24 mouse cellular contexts compared by ENCODE assay signal in the genomic region with DNA sequence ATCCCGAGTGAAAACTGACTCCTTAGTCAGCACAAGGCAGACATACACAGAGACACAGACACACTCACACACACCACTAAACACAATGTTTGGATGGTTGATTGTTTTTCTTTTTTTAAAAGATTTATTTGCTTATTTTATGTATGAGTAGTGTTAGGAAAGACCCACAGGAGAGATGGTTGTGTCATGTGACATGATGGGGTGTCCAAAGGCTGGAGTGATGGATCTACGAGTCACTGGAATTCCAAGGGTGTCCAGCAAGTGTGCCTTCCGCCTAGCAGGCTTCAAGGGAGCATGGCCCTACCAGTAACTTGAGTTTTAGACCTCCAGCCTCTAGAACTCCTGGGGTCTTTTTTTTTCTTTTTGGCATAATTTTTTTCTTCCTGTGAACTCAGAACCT. TPM values are rescaled to one million over a fixed set of nuclear protein-coding genes. Genes with fewer than 3 reads are reported as not detected.
DNase-seq lines count a peak whose midpoint lies in the region; ATAC-seq and TF ChIP-seq lines count a peak whose summit lies in the region.
"Had no signal": no experiment of that assay in that cellular context is flagged by ENCODE, and none has a peak within 500 bp of the region (broad histone marks: within the 10 kb centered on the region; RNA-seq: fewer than 3 reads in every experiment).

No protein-coding gene starts in this region.

- no peak overlapping the region for H3K4me2 ChIP-seq in myocyte (ENCODE audit: low read depth)
- no peak overlapping the region for H3K4me2 ChIP-seq in midbrain, postnatal 0 days (ENCODE audit: low read depth, low read length, poor library complexity, severe bottlenecking)
- H3K4me2 ChIP-seq: embryonic facial prominence, embryonic 12.5 days; forebrain, embryonic 13.5 days; forebrain, embryonic 15.5 days had no signal

- H3K79me2 ChIP-seq in C2C12 (ENCODE audit: control insufficient read depth, insufficient read depth) (peaks cover 30% of the 10 kb centered on the region), myocyte (ENCODE audit: control insufficient read depth, insufficient read depth) (peaks cover 23% of the 10 kb centered on the region)

- H3K27me3 ChIP-seq in C2C12 (ENCODE audit: control insufficient read depth, insufficient read depth, insufficient read length) (no peaks in the 10 kb centered on the region), myocyte (ENCODE audit: control insufficient read depth, insufficient read depth, insufficient read length) (no peaks in the 10 kb centered on the region)
- H3K27me3 ChIP-seq in midbrain, postnatal 0 days (ENCODE audit: insufficient read depth, low read length) = no peaks in the 10 kb centered on the region
- H3K27me3 ChIP-seq in thymus, adult 2 months (ENCODE audit: control insufficient read depth, insufficient read depth, low read length) = no peaks in the 10 kb centered on the region
- H3K27me3 ChIP-seq: embryonic facial prominence, embryonic 12.5 days; forebrain, embryonic 13.5 days; forebrain, embryonic 15.5 days; Patski had no signal

- H3K4me3 ChIP-seq in C2C12 (ENCODE audit: insufficient read depth, poor library complexity, severe bottlenecking) = no peak overlapping the region
- H3K4me3 ChIP-seq in myocyte = no peak overlapping the region
- H3K4me3 ChIP-seq in midbrain, postnatal 0 days (ENCODE audit: low read depth, low read length) = no peak overlapping the region
- no peak overlapping the region for H3K4me3 ChIP-seq in thymus, adult 2 months (ENCODE audit: control insufficient read depth, insufficient read depth, low read length)
- H3K4me3 ChIP-seq: embryonic facial prominence, embryonic 12.5 days; forebrain, embryonic 13.5 days; forebrain, embryonic 15.5 days had no signal

- H3K9me3 ChIP-seq in midbrain, postnatal 0 days (ENCODE audit: low read length) = no peaks in the 10 kb centered on the region
- H3K9me3 ChIP-seq: embryonic facial prominence, embryonic 10.5 days; embryonic facial prominence, embryonic 12.5 days; forebrain, embryonic 13.5 days; forebrain, embryonic 15.5 days had no signal

- H3K36me3 ChIP-seq in C2C12 (ENCODE audit: control insufficient read depth, insufficient read depth) (peaks cover 4% of the 10 kb centered on the region), myocyte (ENCODE audit: control insufficient read depth, insufficient read depth) (no peaks in the 10 kb centered on the region)
- 0 out of 2 replicates have a peak, but pooled peaks cover under 1% of the 10 kb centered on the region for H3K36me3 ChIP-seq in midbrain, postnatal 0 days (ENCODE audit: insufficient read depth, low read length)
- H3K36me3 ChIP-seq in thymus, adult 2 months (ENCODE audit: control insufficient read depth, insufficient read depth, low read length) = no peaks in the 10 kb centered on the region
- H3K36me3 ChIP-seq: embryonic facial prominence, embryonic 10.5 days; embryonic facial prominence, embryonic 12.5 days; forebrain, embryonic 15.5 days had no signal

- TF ChIP-seq POLR2A in myocyte (IDR thresholded peaks at IDR 0.05; ENCODE audit: insufficient read length, low read depth) = no peak
- TF ChIP-seq POLR2A in thymus, adult 2 months (IDR thresholded peaks at IDR 0.05; ENCODE audit: control insufficient read depth, extremely low read depth, insufficient read depth, low read length, poor library complexity) = no peak

- no peak overlapping the region for H3K27ac ChIP-seq in midbrain, postnatal 0 days (ENCODE audit: low read depth, low read length)
- no peak overlapping the region for H3K27ac ChIP-seq in thymus, adult 2 months (ENCODE audit: control insufficient read depth, insufficient read depth, low read length)
- H3K27ac ChIP-seq: embryonic facial prominence, embryonic 10.5 days; embryonic facial prominence, embryonic 12.5 days; forebrain, embryonic 13.5 days; forebrain, embryonic 15.5 days had no signal

- whole genome bisulfite sequencing in midbrain, postnatal 0 days = 82% methylated on average over 3 of the region's 3 CpGs
- WGBS in thymus, adult 2 months = 94% methylated on average over 3 of the region's 3 CpGs

- DNase-seq in 3T3-L1 (ENCODE audit: low read depth, low spot score) = peak; percentile 80
- DNase-seq in midbrain, postnatal 0 days (ENCODE audit: low spot score) = no peak
- no peak for DNase-seq in thymus, adult 2 months
- DNase-seq: adrenal gland, adult 8-10 months; adrenal gland, postnatal 14 days; adrenal gland, postnatal 36 days; cerebellum, adult 11-12 months; cerebellum, adult 2 months; cerebellum, adult 9-11 months; cerebellum, postnatal 14 days; forebrain, postnatal 0 days had no signal

- no peak for TF ChIP-seq CTCF in C2C12 (IDR thresholded peaks at IDR 0.05; ENCODE audit: control insufficient read depth, insufficient read depth, insufficient read length)
- no peak for TF ChIP-seq CTCF in midbrain, postnatal 0 days (IDR thresholded peaks at IDR 0.05)
- no peak for TF ChIP-seq CTCF in thymus, adult 2 months (IDR thresholded peaks at IDR 0.05; ENCODE audit: borderline replicate concordance, control insufficient read depth, extremely low read depth, insufficient read depth, low read length, poor library complexity)

- H3K4me1 ChIP-seq in midbrain, postnatal 0 days (ENCODE audit: insufficient read depth, low read length) = peaks cover 7% of the 10 kb centered on the region
- peaks cover 8% of the 10 kb centered on the region for H3K4me1 ChIP-seq in thymus, adult 2 months (replicated peaks; ENCODE audit: control insufficient read depth, insufficient read depth, low read length)

- peaks cover 9% of the 10 kb centered on the region for H3K79me3 ChIP-seq in C2C12 (ENCODE audit: low read depth)

- H3K9ac ChIP-seq in midbrain, postnatal 0 days (replicated peaks; ENCODE audit: low read length, poor library complexity, severe bottlenecking) = no peak overlapping the region
- H3K9ac ChIP-seq: embryonic facial prominence, embryonic 12.5 days; forebrain, embryonic 13.5 days; forebrain, embryonic 15.5 days; forebrain, postnatal 0 days had no signal

- no peak for ATAC-seq in midbrain, postnatal 0 days (ENCODE audit: low FRiP score)
- ATAC-seq: activated CD4-positive, CD25-positive, alpha-beta regulatory T cell, adult 4 months; forebrain, embryonic 13.5 days; forebrain, embryonic 15.5 days; forebrain, postnatal 0 days; Patski had no signal

- no peak overlapping the region for H3ac ChIP-seq in C2C12 (ENCODE audit: control insufficient read depth, insufficient read length, low read depth)
- H3ac ChIP-seq in myocyte (ENCODE audit: control insufficient read depth, insufficient read length) = no peak overlapping the region

TF ChIP-seq in C2C12, 6 proteins besides CTCF, POLR2A, EP300 and RAD21:
- TF ChIP-seq MYOG (IDR thresholded peaks at IDR 0.05; ENCODE audit: control insufficient read depth, extremely low read depth, insufficient read length) = no peak
- TF ChIP-seq USF1 (IDR thresholded peaks at IDR 0.05; ENCODE audit: low read depth) = peak; percentile 76
- no peak for TF ChIP-seq CEBPB (IDR thresholded peaks at IDR 0.05; ENCODE audit: low read depth)
- no peak for TF ChIP-seq MYOD1 (IDR thresholded peaks at IDR 0.05; ENCODE audit: control insufficient read depth, insufficient read length, low read depth)
- no peak for TF ChIP-seq MAX (IDR thresholded peaks at IDR 0.05)

TF ChIP-seq in myocyte, 11 proteins besides CTCF, POLR2A, EP300 and RAD21:
- peak; percentile 42 for TF ChIP-seq USF1 (IDR thresholded peaks at IDR 0.05; ENCODE audit: low read depth)
- TF ChIP-seq MYOD1 (IDR thresholded peaks at IDR 0.05; ENCODE audit: control insufficient read depth in 1 of 3, insufficient read length in 2 of 3, low read depth in 2 of 3) = no peak

RNA-seq across cellular contexts. Expression of a gene that starts 1.7 kb away (rescaled TPM):
- polyA plus RNA-seq in C2C12 (2012; fragmentation: generic; extraction: Trizol) = 33.7 TPM
- 35.4 TPM for polyA plus RNA-seq in myocyte (2012; fragmentation: generic; extraction: Trizol)
- 111 and 118 TPM in 2 replicates for total RNA-seq in midbrain, postnatal 0 days (2014; rRNA removed)
- 166 and 171 TPM in 2 replicates for polyA plus RNA-seq in midbrain, postnatal 0 days (2015; fragmentation: Nextera tagmentation; extraction: Ambion mirVana)
- polyA plus RNA-seq in thymus, adult 2 months (2012; rRNA removed) = 31.2 and 31.6 TPM in 2 replicates

RNA-seq across cellular contexts. Expression of a gene that starts 19.1 kb away (rescaled TPM):
- 27.2 TPM for polyA plus RNA-seq in C2C12 (2012; fragmentation: generic; extraction: Trizol)
- 31.1 TPM for polyA plus RNA-seq in myocyte (2012; fragmentation: generic; extraction: Trizol)
- 61.5 TPM in 2 replicates for total RNA-seq in midbrain, postnatal 0 days (2014; rRNA removed)
- 31.8 and 33.3 TPM in 2 replicates for polyA plus RNA-seq in midbrain, postnatal 0 days (2015; fragmentation: Nextera tagmentation; extraction: Ambion mirVana)
- 32.2 and 41.4 TPM in 2 replicates for polyA plus RNA-seq in thymus, adult 2 months (2012; rRNA removed)

RNA-seq across cellular contexts. Expression of a gene that starts 27.2 kb away (rescaled TPM):
- polyA plus RNA-seq in C2C12 (2012; fragmentation: generic; extraction: Trizol) (20.1 TPM), myocyte (2012; fragmentation: generic; extraction: Trizol) (28.3 TPM)
- total RNA-seq in midbrain, postnatal 0 days (2014; rRNA removed) = 46.2 and 89.6 TPM in 2 replicates
- polyA plus RNA-seq in midbrain, postnatal 0 days (2015; fragmentation: Nextera tagmentation; extraction: Ambion mirVana) = 32.4 and 36.1 TPM in 2 replicates
- polyA plus RNA-seq in thymus, adult 2 months (2012; rRNA removed) = 59.7 and 68.6 TPM in 2 replicates

RNA-seq across cellular contexts. Expression of a gene that starts 27.4 kb away (rescaled TPM):
- polyA plus RNA-seq in C2C12 (2012; fragmentation: generic; extraction: Trizol) = 119 TPM
- polyA plus RNA-seq in myocyte (2012; fragmentation: generic; extraction: Trizol) = 81.4 TPM
- 24.3 and 30.8 TPM in 2 replicates for total RNA-seq in midbrain, postnatal 0 days (2014; rRNA removed)
- 59.1 and 60.1 TPM in 2 replicates for polyA plus RNA-seq in midbrain, postnatal 0 days (2015; fragmentation: Nextera tagmentation; extraction: Ambion mirVana)
- polyA plus RNA-seq in thymus, adult 2 months (2012; rRNA removed) = 34.1 and 38.4 TPM in 2 replicates

RNA-seq across cellular contexts. Expression of a gene that starts 36.1 kb away (rescaled TPM):
- polyA plus RNA-seq in C2C12 (2012; fragmentation: generic; extraction: Trizol) = not detected
- polyA plus RNA-seq in myocyte (2012; fragmentation: generic; extraction: Trizol) = not detected
- not detected in 2 replicates for total RNA-seq in midbrain, postnatal 0 days (2014; rRNA removed)
- not detected in 2 replicates for polyA plus RNA-seq in midbrain, postnatal 0 days (2015; fragmentation: Nextera tagmentation; extraction: Ambion mirVana)
- polyA plus RNA-seq in thymus, adult 2 months (2012; rRNA removed) = 0.20 TPM in 2 replicates
- total RNA-seq: adrenal gland, adult 18-20 months; adrenal gland, adult 8-10 months; adrenal gland, postnatal 14 days; adrenal gland, postnatal 36 days; forebrain, postnatal 0 days; MEL had no signal
- polyA plus RNA-seq: activated CD4-positive, CD25-positive, alpha-beta regulatory T cell, adult 4 months; cerebellum, adult 2 months; cortical plate, adult 2 months; embryonic facial prominence, embryonic 10.5 days; embryonic facial prominence, embryonic 12.5 days; embryonic facial prominence, embryonic 14.5 days; forebrain, embryonic 11.5 days; forebrain, embryonic 13.5 days; forebrain, embryonic 15.5 days; forebrain, postnatal 0 days had no signal
